Mouse (Mus musculus): Measurements from ENCODE around the gene Pin1. TPM values are rescaled to one million over a fixed set of nuclear protein-coding genes. Genes with fewer than 3 reads are reported as not detected.
A peak's percentile ranks its signal among the peaks of the same experiment; 100 is the strongest.

The Pin1 gene
- polyA plus RNA-seq, 1 experiment from 2014 or later = 56.2 TPM

- Histone ChIP-seq H3K27me3 (no peaks in the 10 kb centered on the region), H3K9ac (peak overlapping the region; percentile 86), H3K4me1 (peaks cover 39% of the 10 kb centered on the region), H3K36me3 (replicated peaks) (peaks cover 21% of the 10 kb centered on the region), H3K4me3 (replicated peaks) (peak overlapping the region; percentile 84), H3K9me3 (no peaks in the 10 kb centered on the region), H3K4me2 (peak overlapping the region; percentile 98), H3K27ac (0 out of 2 replicates have a peak overlapping the region, but pooled peaks have one; percentile 88)
- ATAC-seq (ENCODE audit: low FRiP score) = no peak
- WGBS = 35% methylated on average over 6 of the region's 6 CpGs
These were observed 10.4 kb upstream of the Pin1 start for GRCm38 (mm10) chr9:20641501-20641900.

- ATAC-seq (ENCODE audit: low FRiP score) = peak; percentile 88
- H3K9me3 ChIP-seq = no peaks in the 10 kb centered on the region
These were observed 9.6 kb upstream of the Pin1 start, which contains the start of gene Ubl5 for GRCm38 (mm10) chr9:20642101-20642895. Gene Ubl5, plus strand, starts transcription at chr9:20642878.

DNA sequence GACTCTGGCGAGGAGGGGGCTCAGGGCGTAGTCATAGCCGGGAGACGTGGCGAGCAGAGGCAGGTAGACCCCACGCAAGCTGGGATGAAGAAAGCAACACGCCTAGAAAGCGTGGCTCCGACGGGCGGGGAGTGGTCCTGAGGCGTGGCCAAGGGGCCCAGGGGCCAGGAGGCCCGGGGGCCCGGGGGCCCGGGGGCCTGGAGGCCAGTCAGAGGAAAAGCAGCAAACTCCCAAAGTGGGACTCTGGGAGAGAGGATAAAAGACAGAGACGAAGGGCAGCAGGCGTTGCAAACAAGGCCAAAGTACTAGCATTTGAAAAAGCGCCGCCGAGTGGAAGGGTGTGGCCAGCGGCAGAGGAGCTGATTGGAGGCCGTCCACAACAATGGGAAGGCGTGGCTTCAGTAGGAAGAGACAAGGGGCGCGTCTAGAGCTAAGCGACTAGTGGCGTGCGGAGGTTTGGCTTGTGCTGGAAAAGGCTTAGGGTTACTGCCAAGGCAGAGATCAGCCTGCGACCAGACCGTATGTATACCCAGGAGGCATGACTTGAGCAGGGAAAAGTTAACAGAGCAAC is 8.9 kb upstream of the Pin1 start:
- under 1% methylated on average over 30 of the region's 30 CpGs for WGBS
- H3K4me1 ChIP-seq = peaks cover 42% of the 10 kb centered on the region
- H3K4me2 ChIP-seq = peak overlapping the region; percentile 98
- peak overlapping the region; percentile 86 for H3K9ac ChIP-seq
- peak overlapping the region; percentile 88 for H3K27ac ChIP-seq
- peaks cover 28% of the 10 kb centered on the region for H3K36me3 ChIP-seq (replicated peaks)
- H3K9me3 ChIP-seq = no peaks in the 10 kb centered on the region
- peak overlapping the region; percentile 84 for H3K4me3 ChIP-seq (replicated peaks)
- ATAC-seq (ENCODE audit: low FRiP score) = peak; percentile 87
- H3K27me3 ChIP-seq = no peaks in the 10 kb centered on the region

More at GRCm38 (mm10) chr9:20642101-20642895, 9.6 kb upstream of the Pin1 start, which contains the start of gene Ubl5:
- H3K36me3 ChIP-seq (replicated peaks) = peaks cover 26% of the 10 kb centered on the region
- peak within 1 kb of the TSS; percentile 84 for H3K4me3 ChIP-seq (replicated peaks)
- peak within 1 kb of the TSS; percentile 98 for H3K4me2 ChIP-seq
- H3K27me3 ChIP-seq = no peaks in the 10 kb centered on the region
- H3K9ac ChIP-seq = peak within 1 kb of the TSS; percentile 86
- under 1% methylated on average over 51 of the region's 51 CpGs for WGBS
- peak within 1 kb of the TSS; percentile 88 for H3K27ac ChIP-seq
- H3K4me1 ChIP-seq = peaks cover 42% of the 10 kb centered on the region

DNA sequence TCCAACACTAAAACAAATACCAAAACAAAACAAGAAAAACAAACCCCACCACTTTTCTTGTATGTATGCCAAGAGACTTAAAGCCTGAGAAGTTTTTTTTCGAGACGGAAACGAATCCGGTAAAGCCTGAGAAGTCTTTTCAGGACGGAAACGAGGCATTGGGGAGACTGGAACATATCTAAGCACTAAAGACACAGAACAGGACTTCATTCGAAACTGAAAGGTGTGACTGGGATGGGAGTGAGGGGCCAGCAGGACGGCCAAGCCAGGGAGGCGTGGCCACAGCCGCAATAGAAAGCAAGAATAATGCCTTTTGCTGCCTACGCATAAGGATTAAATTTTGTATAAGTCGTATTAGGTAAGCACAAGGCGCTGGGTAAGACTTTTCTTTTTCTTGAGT is 8.1 kb upstream of the Pin1 start:
- no peak for ATAC-seq (ENCODE audit: low FRiP score)
- Histone ChIP-seq H3K4me2 (peak overlapping the region; percentile 98), H3K27ac (no peak overlapping the region; the same call in 1 of the 2 replicates), H3K4me3 (replicated peaks) (peak overlapping the region; percentile 84), H3K9me3 (no peaks in the 10 kb centered on the region), H3K9ac (peak overlapping the region; percentile 86), H3K27me3 (no peaks in the 10 kb centered on the region), H3K4me1 (peaks cover 42% of the 10 kb centered on the region), H3K36me3 (replicated peaks) (peaks cover 28% of the 10 kb centered on the region)
- WGBS = 8% methylated on average over 13 of the region's 13 CpGs

DNA sequence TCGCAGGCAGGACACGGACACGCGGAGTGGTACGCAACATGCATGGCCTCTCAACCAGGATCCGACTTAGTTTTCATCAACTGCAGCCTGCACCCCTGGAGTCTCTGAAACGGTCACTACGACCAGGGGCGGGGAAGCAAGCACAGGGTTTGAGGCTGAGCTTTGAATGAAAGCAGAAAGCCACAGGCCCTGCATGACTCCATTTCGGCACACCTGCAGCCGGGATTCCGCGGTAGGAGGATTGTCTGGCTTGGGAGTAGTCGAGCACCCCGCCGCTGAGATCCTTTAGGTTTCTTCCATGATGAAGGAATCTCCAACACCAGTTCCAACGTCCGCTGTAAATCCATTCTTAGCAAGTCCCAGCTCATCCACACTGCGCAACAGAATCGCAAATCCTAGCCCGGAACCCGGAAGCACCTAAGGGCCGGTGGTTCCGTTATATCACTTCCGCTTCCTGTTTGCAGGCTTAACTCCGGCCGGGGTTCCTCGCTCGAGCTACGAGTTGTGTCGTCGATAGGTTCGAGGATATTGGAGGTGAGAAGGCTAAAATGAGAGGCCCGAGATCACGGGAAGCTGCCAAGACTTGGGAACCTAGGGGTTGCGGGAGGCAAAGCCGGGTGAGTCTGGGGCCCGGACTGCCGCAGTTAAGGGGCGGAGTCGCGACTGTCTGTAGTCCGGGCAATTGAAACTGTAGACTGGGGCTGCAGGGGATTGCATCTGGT is 7.4 kb upstream of the Pin1 start, which contains the start of gene Fbxl12:
Fbxl12 (minus strand) TSS at position 408 of the 722 bp plus-strand sequence.
- ATAC-seq (ENCODE audit: low FRiP score) = peak; percentile 40
- peaks cover 29% of the 10 kb centered on the region for H3K36me3 ChIP-seq (replicated peaks)
- under 1% methylated on average over 43 of the region's 43 CpGs for WGBS

GRCm38 (mm10) chr9:20645121-20645520 is 6.8 kb upstream of the Pin1 start:
- Histone ChIP-seq H3K27ac (peak overlapping the region; percentile 81), H3K9me3 (no peaks in the 10 kb centered on the region), H3K4me3 (replicated peaks) (peak overlapping the region; percentile 84), H3K4me2 (peak overlapping the region; percentile 98), H3K36me3 (replicated peaks) (peaks cover 29% of the 10 kb centered on the region), H3K4me1 (peaks cover 42% of the 10 kb centered on the region), H3K27me3 (no peaks in the 10 kb centered on the region), H3K9ac (peak overlapping the region; percentile 86)
- ATAC-seq (ENCODE audit: low FRiP score) = no peak
- WGBS = 3% methylated on average over 17 of the region's 17 CpGs

More for the DNA sequence above, 7.4 kb upstream of the Pin1 start, which contains the start of gene Fbxl12:
- Histone ChIP-seq H3K9me3 (no peaks in the 10 kb centered on the region), H3K4me1 (peaks cover 42% of the 10 kb centered on the region), H3K27me3 (no peaks in the 10 kb centered on the region), H3K9ac (peak within 1 kb of the TSS; percentile 86), H3K27ac (peak within 1 kb of the TSS; percentile 81), H3K4me3 (replicated peaks) (peak within 1 kb of the TSS; percentile 84), H3K4me2 (peak within 1 kb of the TSS; percentile 98)

DNA sequence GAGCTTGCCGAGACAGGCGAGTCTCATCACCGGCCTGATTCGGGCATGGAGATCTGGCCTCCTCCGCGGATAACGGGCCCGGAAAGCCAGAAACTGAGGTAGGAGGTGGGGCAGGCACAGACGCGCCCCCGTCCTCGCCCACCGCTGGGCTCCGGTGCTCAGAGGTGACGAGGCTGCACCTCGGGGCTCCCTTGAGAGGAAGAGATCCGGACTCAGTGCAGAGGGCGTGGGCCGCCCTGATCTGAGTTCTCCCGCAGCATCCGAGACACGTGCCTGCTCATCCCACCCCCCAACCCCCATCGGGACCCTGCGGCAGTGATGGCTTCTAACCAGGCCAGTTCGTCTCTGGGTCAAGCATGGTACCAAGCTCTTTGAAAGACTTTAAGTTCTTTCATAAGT is 364 bp downstream of the Pin1 start:
- Histone ChIP-seq H3K36me3 (replicated peaks) (peaks cover 57% of the 10 kb centered on the region), H3K4me2 (peak overlapping the region; percentile 79), H3K27me3 (no peaks in the 10 kb centered on the region), H3K9ac (peak overlapping the region; percentile 90), H3K27ac (peak overlapping the region; percentile 65), H3K4me3 (replicated peaks) (peak overlapping the region; percentile 94), H3K9me3 (no peaks in the 10 kb centered on the region), H3K4me1 (peaks cover 40% of the 10 kb centered on the region)
- under 1% methylated on average over 25 of the region's 25 CpGs for WGBS
- peak; percentile 48 for ATAC-seq (ENCODE audit: low FRiP score)

DNA sequence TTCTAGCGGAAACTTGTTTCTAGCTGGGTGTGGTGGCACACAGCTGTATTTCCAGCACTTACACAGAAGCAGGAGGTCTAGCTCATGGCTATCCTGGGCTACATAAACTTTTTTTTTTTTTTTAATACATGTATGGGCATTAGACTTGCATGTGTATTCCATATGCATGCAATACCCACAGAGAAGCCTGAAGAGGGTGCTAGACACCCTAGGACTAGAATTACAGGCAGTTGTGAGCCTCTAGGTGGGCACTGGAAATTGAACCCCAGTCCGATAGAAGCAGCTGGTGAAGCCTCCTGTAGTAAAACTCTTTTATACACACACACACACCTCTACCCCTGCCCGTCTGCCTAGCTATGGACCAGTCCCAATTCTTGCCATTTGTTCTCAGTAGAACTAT is 2.0 kb downstream of the Pin1 start:
- Histone ChIP-seq H3K4me2 (peak overlapping the region; percentile 79; the same call in 1 of the 2 replicates), H3K9me3 (no peaks in the 10 kb centered on the region), H3K9ac (no peak overlapping the region), H3K27me3 (no peaks in the 10 kb centered on the region), H3K36me3 (replicated peaks) (peaks cover 60% of the 10 kb centered on the region), H3K4me3 (replicated peaks) (no peak overlapping the region), H3K4me1 (peaks cover 40% of the 10 kb centered on the region), H3K27ac (no peak overlapping the region)
- no peak for ATAC-seq (ENCODE audit: low FRiP score)
- 93% methylated on average over 3 of the region's 3 CpGs for WGBS

DNA sequence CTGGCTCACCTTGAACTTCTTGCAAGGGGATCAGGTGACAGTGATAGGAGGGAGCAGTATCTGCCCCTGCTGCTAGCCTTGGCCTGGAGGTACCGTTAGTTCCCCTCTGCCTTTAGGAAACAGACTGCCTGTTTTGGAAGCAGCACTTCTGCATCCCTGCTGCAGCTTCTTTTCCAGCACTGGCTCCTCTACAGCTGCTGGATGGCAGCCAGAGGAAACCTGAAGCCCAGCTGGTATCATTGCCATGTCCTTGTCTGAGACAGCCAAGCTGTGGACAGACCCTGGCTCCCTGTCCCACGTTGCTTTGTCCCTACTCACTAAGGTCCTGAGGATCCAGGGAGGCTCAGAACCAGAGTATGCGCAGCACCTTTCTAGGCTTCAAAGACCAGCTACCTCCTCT is 5.7 kb downstream of the Pin1 start:
- Histone ChIP-seq H3K36me3 (replicated peaks) (peaks cover 86% of the 10 kb centered on the region), H3K4me3 (replicated peaks) (no peak overlapping the region), H3K9me3 (no peaks in the 10 kb centered on the region), H3K4me1 (peaks cover 31% of the 10 kb centered on the region), H3K9ac (no peak overlapping the region), H3K4me2 (no peak overlapping the region), H3K27ac (no peak overlapping the region), H3K27me3 (no peaks in the 10 kb centered on the region)
- ATAC-seq (ENCODE audit: low FRiP score) = no peak
- 96% methylated on average over 3 of the region's 3 CpGs for WGBS

DNA sequence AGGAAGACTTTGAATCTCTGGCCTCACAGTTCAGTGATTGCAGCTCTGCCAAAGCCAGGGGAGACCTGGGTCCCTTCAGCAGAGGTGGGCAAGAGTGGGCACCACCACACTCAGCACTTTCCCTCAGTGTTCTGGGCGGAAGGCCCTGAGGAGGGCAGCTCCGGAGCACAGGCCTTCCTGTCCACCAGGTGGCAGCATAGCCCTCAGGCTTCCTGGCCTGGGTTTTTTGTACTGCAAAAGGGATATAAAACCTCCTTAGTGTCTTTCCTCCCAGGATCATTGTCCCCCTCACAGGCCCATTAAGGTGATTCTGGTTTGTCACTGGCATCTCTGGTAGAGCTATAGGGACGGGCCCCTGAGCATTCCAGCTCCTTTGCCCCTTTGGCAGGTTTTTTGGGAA is 10.4 kb downstream of the Pin1 start:
- Histone ChIP-seq H3K36me3 (replicated peaks) (peaks cover 73% of the 10 kb centered on the region), H3K9ac (0 out of 2 replicates have a peak overlapping the region, but pooled peaks have one; percentile 5), H3K27ac (peak overlapping the region; percentile 84; the same call in 1 of the 2 replicates), H3K4me2 (no peak overlapping the region), H3K27me3 (no peaks in the 10 kb centered on the region), H3K4me3 (replicated peaks) (no peak overlapping the region), H3K4me1 (peaks cover 44% of the 10 kb centered on the region), H3K9me3 (no peaks in the 10 kb centered on the region)
- peak; percentile 36; the same call in 1 of the 2 replicates for ATAC-seq (ENCODE audit: low FRiP score)
- 52% methylated on average over 3 of the region's 3 CpGs for WGBS

DNA sequence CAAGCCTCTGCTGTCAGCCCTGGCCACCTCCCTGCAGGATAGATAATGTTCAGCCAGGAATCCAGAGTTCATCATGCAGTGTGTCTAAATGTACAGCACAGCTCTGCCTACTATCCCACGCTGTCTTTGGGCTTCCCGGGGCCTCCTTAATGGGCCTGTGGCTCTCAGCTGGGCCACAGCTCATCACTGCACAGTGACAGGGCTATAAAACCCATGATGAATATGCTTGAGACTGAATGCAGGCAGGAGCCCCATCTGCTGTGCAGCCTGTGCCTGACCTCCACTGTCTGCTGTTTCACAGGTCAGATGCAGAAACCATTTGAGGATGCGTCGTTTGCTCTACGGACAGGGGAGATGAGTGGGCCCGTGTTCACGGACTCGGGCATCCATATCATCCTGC is 11.0 kb downstream of the Pin1 start:
- Histone ChIP-seq H3K36me3 (replicated peaks) (peaks cover 67% of the 10 kb centered on the region), H3K27ac (peak overlapping the region; percentile 84), H3K9me3 (no peaks in the 10 kb centered on the region), H3K4me1 (peaks cover 44% of the 10 kb centered on the region), H3K27me3 (no peaks in the 10 kb centered on the region), H3K4me2 (no peak overlapping the region), H3K4me3 (replicated peaks) (no peak overlapping the region), H3K9ac (0 out of 2 replicates have a peak overlapping the region, but pooled peaks have one; percentile 5)
- 92% methylated on average over 8 of the region's 8 CpGs for WGBS
- ATAC-seq (ENCODE audit: low FRiP score) = no peak

DNA sequence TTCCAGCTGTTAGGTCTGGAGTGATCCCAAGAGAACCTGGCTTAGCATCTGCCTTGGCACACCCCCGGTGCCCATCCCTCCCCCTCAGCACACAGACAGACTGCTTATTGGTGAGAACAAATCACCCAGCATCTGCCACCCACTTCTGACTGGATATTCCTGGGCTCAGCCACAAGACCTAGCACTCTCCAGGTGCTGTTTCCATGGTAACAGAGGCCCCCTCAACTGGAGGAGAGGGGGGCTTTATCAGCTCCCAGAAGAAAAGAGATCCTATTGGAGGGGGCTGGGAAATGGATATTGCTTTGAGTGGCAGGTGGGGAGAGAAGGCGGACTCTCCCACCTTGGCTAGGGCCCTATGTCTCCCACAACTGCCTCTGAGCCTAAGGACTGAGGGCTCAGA is 12.1 kb downstream of the Pin1 start:
- H3K27ac ChIP-seq = peak overlapping the region; percentile 84
- H3K27me3 ChIP-seq = no peaks in the 10 kb centered on the region
- no peak overlapping the region for H3K9ac ChIP-seq
- peaks cover 44% of the 10 kb centered on the region for H3K4me1 ChIP-seq
- no peak overlapping the region; the same call in 1 of the 2 replicates for H3K4me2 ChIP-seq
- H3K9me3 ChIP-seq = no peaks in the 10 kb centered on the region
- no peak overlapping the region for H3K4me3 ChIP-seq (replicated peaks)
- peaks cover 61% of the 10 kb centered on the region for H3K36me3 ChIP-seq (replicated peaks)
- ATAC-seq (ENCODE audit: low FRiP score) = peak; percentile 51
- WGBS = 65% methylated on average over 2 of the region's 2 CpGs
